In the genomic region with DNA sequence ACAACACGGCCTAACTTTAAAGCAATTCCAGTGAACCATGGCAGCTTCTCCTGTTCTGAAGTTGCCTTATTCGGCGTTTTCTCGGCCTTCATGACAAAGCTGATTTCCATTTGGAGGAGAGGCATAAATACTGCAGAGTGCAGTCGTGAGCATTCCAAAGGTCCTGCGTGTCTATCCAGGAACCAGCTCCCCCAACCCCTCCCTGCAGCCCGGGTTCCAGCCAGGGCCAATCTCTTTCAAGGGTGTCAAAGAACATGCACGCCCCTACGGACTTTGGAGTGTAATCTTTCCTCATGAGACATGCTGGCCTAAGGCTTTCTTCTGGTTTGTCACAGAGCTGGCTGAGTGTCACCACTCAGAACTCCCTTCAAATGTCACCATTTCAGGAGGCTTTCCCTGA, we compare ENCODE assay signal across 8 mouse cellular contexts. TPM values are rescaled to one million over a fixed set of nuclear protein-coding genes. Genes with fewer than 3 reads are reported as not detected.
A peak's percentile ranks its signal among the peaks of the same experiment; 100 is the strongest.
DNase-seq lines count a peak whose midpoint lies in the region; ATAC-seq and TF ChIP-seq lines count a peak whose summit lies in the region.

No protein-coding gene starts in this region.

- peak overlapping the region; percentile 47 for H3K9ac ChIP-seq in heart, adult 2 months (ENCODE audit: low read depth, low read length)
- H3K9ac ChIP-seq in kidney, embryonic 14.5 days (ENCODE audit: low read depth, low read length), result no peak overlapping the region

- no peaks in the 10 kb centered on the region for H3K9me3 ChIP-seq in kidney, embryonic 14.5 days (ENCODE audit: control insufficient read depth, low read length)

- TF ChIP-seq POLR2A in heart, adult 2 months (IDR thresholded peaks at IDR 0.05; ENCODE audit: insufficient read depth, low read depth, low read length), result peak; percentile 56

- intact Hi-C loops in heart, adult 2 months (cut with DNase I), result no loop called here

- peaks cover 58% of the 10 kb centered on the region for H3K4me1 ChIP-seq in heart, adult 2 months (ENCODE audit: control insufficient read depth, insufficient read depth, low read length)
- H3K4me1 ChIP-seq in kidney, embryonic 14.5 days (ENCODE audit: control insufficient read depth, insufficient read depth, low read length), result peaks cover 60% of the 10 kb centered on the region

- ATAC-seq in kidney, embryonic 14.5 days (ENCODE audit: low FRiP score, low TSS enrichment), result peak; percentile 63

- H3K27me3 ChIP-seq in heart, adult 2 months (ENCODE audit: control insufficient read depth, insufficient read depth, low read length), result no peaks in the 10 kb centered on the region
- no peaks in the 10 kb centered on the region for H3K27me3 ChIP-seq in kidney, embryonic 14.5 days (ENCODE audit: control insufficient read depth, insufficient read depth, low read length)

- peaks cover 28% of the 10 kb centered on the region for H3K36me3 ChIP-seq in heart, adult 2 months (ENCODE audit: control insufficient read depth, insufficient read depth, low read length)
- H3K36me3 ChIP-seq in kidney, embryonic 14.5 days (ENCODE audit: control insufficient read depth, insufficient read depth, low read length), result peaks cover 10% of the 10 kb centered on the region; the same call in 1 of the 2 replicates

- 4% methylated on average over 9 of the region's 9 CpGs for WGBS in heart, adult 2 months
- 7% methylated on average over 9 of the region's 9 CpGs for WGBS in kidney, embryonic 14.5 days

- peaks cover 3% of the 10 kb centered on the region for H3K79me2 ChIP-seq in heart, adult 2 months (replicated peaks; ENCODE audit: control insufficient read depth, insufficient read depth, low read length)

- TF ChIP-seq EP300 in heart, adult 2 months (IDR thresholded peaks at IDR 0.05; ENCODE audit: insufficient read depth, low read depth, low read length), result peak; percentile 37; the same call in 1 of the 2 replicates

- TF ChIP-seq CTCF in heart, adult 2 months (IDR thresholded peaks at IDR 0.05), result no peak; the same call in 1 of the 2 replicates

- peak; percentile 37 for DNase-seq in retina, postnatal 1 day
- no peak for DNase-seq in retina, embryonic 14.5 days (ENCODE audit: low spot score)
- DNase-seq in heart, adult 2 months, result peak; percentile 70 to 86
- DNase-seq in lung, postnatal 10 days, result peak; percentile 80
- peak; percentile 77 to 81 for DNase-seq in urinary bladder, postnatal 4 days (ENCODE audit: low spot score in 2 of 2)
- no peak for DNase-seq in layer of hippocampus, postnatal 14 days (ENCODE audit: low spot score in 2 of 2)
- DNase-seq in right cerebral cortex, adult 18-20 months, result no peak

- H3K4me2 ChIP-seq in kidney, embryonic 14.5 days (replicated peaks; ENCODE audit: low read depth, low read length), result no peak overlapping the region

- peak overlapping the region; percentile 87 for H3K27ac ChIP-seq in heart, adult 2 months
- peak overlapping the region; percentile 89 for H3K27ac ChIP-seq in kidney, embryonic 14.5 days (ENCODE audit: low read depth, low read length)

- no peak overlapping the region for H3K4me3 ChIP-seq in heart, adult 2 months
- H3K4me3 ChIP-seq in kidney, embryonic 14.5 days (ENCODE audit: low read length), result no peak overlapping the region

RNA-seq across cellular contexts. Expression of a gene that starts 36.8 kb away (rescaled TPM):
- total RNA-seq in heart, adult 2 months (2021), result 10 to 100 TPM; 66.1 to 85.7 TPM
- 123 and 132 TPM in 2 replicates for polyA plus RNA-seq in heart, adult 2 months (2012; rRNA removed)
- 176 and 239 TPM in 2 replicates for polyA plus RNA-seq in kidney, embryonic 14.5 days (2014; fragmentation: Nextera tagmentation; extraction: Ambion mirVana)
- total RNA-seq in layer of hippocampus, postnatal 14 days (2021), result 100 to 1,000 TPM; 123 to 132 TPM

RNA-seq across cellular contexts. Expression of a gene that starts 44.1 kb away (rescaled TPM):
- total RNA-seq in heart, adult 2 months (2021), result under 1 TPM; 0.23 to 0.39 TPM
- polyA plus RNA-seq in heart, adult 2 months (2012; rRNA removed), result 0.49 and 0.61 TPM in 2 replicates
- 0.51 and 0.64 TPM in 2 replicates for polyA plus RNA-seq in kidney, embryonic 14.5 days (2014; fragmentation: Nextera tagmentation; extraction: Ambion mirVana)
- total RNA-seq in layer of hippocampus, postnatal 14 days (2021), result 1 to 10 TPM in 1 of 2 experiments, under 1 TPM in 1; 0.67 to 1.3 TPM

RNA-seq across cellular contexts. Expression of a gene that starts 56.3 kb away (rescaled TPM):
- 100 to 1,000 TPM; 156 to 177 TPM for total RNA-seq in heart, adult 2 months (2021)
- 221 and 283 TPM in 2 replicates for polyA plus RNA-seq in heart, adult 2 months (2012; rRNA removed)
- polyA plus RNA-seq in kidney, embryonic 14.5 days (2014; fragmentation: Nextera tagmentation; extraction: Ambion mirVana), result 458 and 497 TPM in 2 replicates
- 100 to 1,000 TPM; 159 to 164 TPM for total RNA-seq in layer of hippocampus, postnatal 14 days (2021)

RNA-seq across cellular contexts. Expression of a gene that starts 56.5 kb away (rescaled TPM):
- total RNA-seq in heart, adult 2 months (2021), result 1 to 10 TPM in 1 of 2 experiments, under 1 TPM in 1; 0.91 to 1.1 TPM
- polyA plus RNA-seq in heart, adult 2 months (2012; rRNA removed), result 2.7 and 3.4 TPM in 2 replicates
- 9.8 and 12.6 TPM in 2 replicates for polyA plus RNA-seq in kidney, embryonic 14.5 days (2014; fragmentation: Nextera tagmentation; extraction: Ambion mirVana)
- 1 to 10 TPM; 2.7 to 4.1 TPM for total RNA-seq in layer of hippocampus, postnatal 14 days (2021)

Comparison
In these comparisons a context has a peak if more than half of its experiments do, and no peak if none do; other contexts are left out.
1. DNase-seq: peak in retina, postnatal 1 day (single experiment), heart, adult 2 months (2 of 2), lung, postnatal 10 days (single experiment) and urinary bladder, postnatal 4 days (2 of 2); none in retina, embryonic 14.5 days (single experiment), layer of hippocampus, postnatal 14 days (0 of 2) and right cerebral cortex, adult 18-20 months (single experiment).